Mouse (Mus musculus) lung, postnatal 0 days (tissue): ENCODE data around the gene Rdh12.

Source experiments
- CTCF ChIP-seq: IDR thresholded peaks from 2 replicates; pipeline ENCODE4 v1.5.1; 2016; ENCODE audit warnings: antibody characterized with exemption, mild to moderate bottlenecking
- EP300 ChIP-seq: IDR thresholded peaks from 2 replicates; pipeline ENCODE4 v1.6.1; 2016; ENCODE audit warnings: antibody characterized with exemption, mild to moderate bottlenecking, control low read depth

GRCm38 (mm10) chr12:79242921-79243320 is 34.2 kb downstream of the Rdh12 start:
- TF ChIP-seq CTCF = no peak
- TF ChIP-seq EP300 = no peak
